Mouse (Mus musculus): ENCODE results near the gene Plekhg6.

DNA sequence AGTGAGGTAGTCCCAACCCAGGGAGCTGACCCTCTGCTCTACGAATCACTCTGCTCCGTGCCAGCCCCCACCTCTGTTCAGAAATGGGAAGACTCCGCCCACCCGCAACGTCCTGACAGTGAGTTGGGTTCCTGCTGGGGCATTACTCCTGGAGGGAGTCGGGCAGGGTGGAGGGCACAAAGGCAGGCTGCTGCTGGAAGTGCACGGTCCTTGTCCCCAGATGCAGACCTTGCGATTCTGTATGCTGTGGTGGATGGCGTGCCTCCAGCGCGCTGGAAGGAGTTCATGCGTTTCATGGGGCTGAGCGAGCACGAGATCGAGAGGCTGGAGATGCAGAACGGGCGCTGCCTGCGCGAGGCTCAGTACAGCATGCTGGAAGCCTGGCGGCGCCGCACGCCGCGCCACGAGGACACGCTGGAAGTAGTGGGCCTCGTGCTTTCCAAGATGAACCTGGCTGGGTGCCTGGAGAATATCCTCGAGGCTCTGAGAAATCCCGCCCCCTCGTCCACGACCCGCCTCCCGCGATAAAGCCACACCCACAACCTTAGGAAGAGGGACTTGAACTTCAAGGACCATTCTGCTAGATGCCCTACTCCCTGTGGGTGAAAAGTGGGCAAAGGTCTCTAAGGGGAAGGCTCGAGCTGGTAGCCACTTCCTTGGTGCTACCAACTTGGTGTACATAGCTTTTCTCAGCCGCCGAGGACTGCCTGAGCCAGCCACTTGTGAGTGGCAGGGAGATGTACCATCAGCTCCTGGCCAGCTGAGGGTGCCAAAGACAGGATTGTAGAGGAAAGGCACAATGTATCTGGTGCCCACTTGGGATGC is 18.9 kb downstream of the Plekhg6 start:
- TF ChIP-seq TAL1 (IDR thresholded peaks at IDR 0.05; ENCODE audit: low read length) (no peak), GATA1 (IDR thresholded peaks at IDR 0.05; ENCODE audit: low read length) (no peak)

All from erythroblast, embryonic 14.5 days (primary cell).